Mouse (Mus musculus): Measurements from ENCODE around the gene Bcl10. TPM values are rescaled to one million over a fixed set of nuclear protein-coding genes. Genes with fewer than 3 reads are reported as not detected.
"Not testable (repeated sequence)": the region's sequence is repeated elsewhere in the genome, so short reads cannot be mapped to it uniquely, and the experiment has no call there.

Gene Bcl10
- polyA plus RNA-seq (2016; fragmentation: Nextera tagmentation; extraction: Ambion mirVana), result 41.4 and 44.1 TPM in 2 replicates

- H3K27ac ChIP-seq (replicated peaks), result peak within 1 kb of the TSS; percentile 94
- H3K4me1 ChIP-seq, result peaks cover 25% of the 10 kb centered on the region
- H3K36me3 ChIP-seq (replicated peaks), result 0 out of 2 replicates have a peak, but pooled peaks cover under 1% of the 10 kb centered on the region
- no peaks in the 10 kb centered on the region for H3K27me3 ChIP-seq (replicated peaks; ENCODE audit: low read depth, poor library complexity, severe bottlenecking)
- WGBS, result 29% methylated on average over 11 of the region's 11 CpGs
- DNase-seq (ENCODE audit: low spot score), result no peak
- H3K4me3 ChIP-seq, result peak within 1 kb of the TSS; percentile 93
- H3K9me3 ChIP-seq, result no peaks in the 10 kb centered on the region
Observed at GRCm38 (mm10) chr3:145922019-145922854, at the start of gene Bcl10. Gene Bcl10 (plus strand): TSS chr3:145922804.

GRCm38 (mm10) chr3:145873271-145873670 is 49.3 kb upstream of the Bcl10 start:
- Histone ChIP-seq H3K36me3 (replicated peaks) (no peaks in the 10 kb centered on the region), H3K4me1 (0 out of 2 replicates have a peak, but pooled peaks cover 3% of the 10 kb centered on the region), H3K27ac (replicated peaks) (no peak overlapping the region), H3K4me3 (no peak overlapping the region), H3K27me3 (replicated peaks; ENCODE audit: low read depth, poor library complexity, severe bottlenecking) (no peaks in the 10 kb centered on the region), H3K9me3 (no peaks in the 10 kb centered on the region)
- WGBS, result 93% methylated on average over 1 of the region's 1 CpGs
- DNase-seq (ENCODE audit: low spot score), result no peak

- no peaks in the 10 kb centered on the region for H3K27me3 ChIP-seq (replicated peaks; ENCODE audit: low read depth, poor library complexity, severe bottlenecking)
- WGBS, result 89% methylated on average over 4 of the region's 4 CpGs
- no peaks in the 10 kb centered on the region for H3K9me3 ChIP-seq
- no peak overlapping the region for H3K27ac ChIP-seq (replicated peaks)
- no peak for DNase-seq (ENCODE audit: low spot score)
- H3K36me3 ChIP-seq (replicated peaks), result no peaks in the 10 kb centered on the region
- H3K4me3 ChIP-seq, result no peak overlapping the region
- 0 out of 2 replicates have a peak, but pooled peaks cover 3% of the 10 kb centered on the region for H3K4me1 ChIP-seq
Observed at GRCm38 (mm10) chr3:145874126-145874525, 48.5 kb upstream of the Bcl10 start.

GRCm38 (mm10) chr3:145876120-145876519 is 46.5 kb upstream of the Bcl10 start:
- DNase-seq (ENCODE audit: low spot score), result no peak
- Histone ChIP-seq H3K4me3 (no peak overlapping the region), H3K9me3 (no peaks in the 10 kb centered on the region), H3K27me3 (replicated peaks; ENCODE audit: low read depth, poor library complexity, severe bottlenecking) (no peaks in the 10 kb centered on the region), H3K27ac (replicated peaks) (no peak overlapping the region), H3K36me3 (replicated peaks) (no peaks in the 10 kb centered on the region), H3K4me1 (0 out of 2 replicates have a peak, but pooled peaks cover 3% of the 10 kb centered on the region)
- WGBS, result 91% methylated on average over 11 of the region's 11 CpGs

GRCm38 (mm10) chr3:145878867-145879266 is 43.7 kb upstream of the Bcl10 start:
- peaks cover 15% of the 10 kb centered on the region; the same call in 1 of the 2 replicates for H3K4me1 ChIP-seq
- not testable (repeated sequence) for H3K27me3 ChIP-seq (replicated peaks; ENCODE audit: low read depth, poor library complexity, severe bottlenecking); DNase-seq (ENCODE audit: low spot score); H3K4me3 ChIP-seq; H3K36me3 ChIP-seq (replicated peaks); H3K27ac ChIP-seq (replicated peaks); H3K9me3 ChIP-seq
- WGBS, result 92% methylated on average over 14 of the region's 14 CpGs

GRCm38 (mm10) chr3:145880335-145880734 is 42.3 kb upstream of the Bcl10 start:
- peaks cover 17% of the 10 kb centered on the region for H3K4me1 ChIP-seq
- H3K4me3 ChIP-seq, result no peak overlapping the region
- no peaks in the 10 kb centered on the region for H3K36me3 ChIP-seq (replicated peaks)
- 87% methylated on average over 1 of the region's 1 CpGs for WGBS
- H3K9me3 ChIP-seq, result no peaks in the 10 kb centered on the region
- no peak overlapping the region for H3K27ac ChIP-seq (replicated peaks)
- no peak for DNase-seq (ENCODE audit: low spot score)
- no peaks in the 10 kb centered on the region for H3K27me3 ChIP-seq (replicated peaks; ENCODE audit: low read depth, poor library complexity, severe bottlenecking)

GRCm38 (mm10) chr3:145882076-145882874 is 40.3 kb upstream of the Bcl10 start:
- Histone ChIP-seq H3K36me3 (replicated peaks) (no peaks in the 10 kb centered on the region), H3K4me1 (peaks cover 27% of the 10 kb centered on the region), H3K9me3 (no peaks in the 10 kb centered on the region), H3K4me3 (no peak overlapping the region), H3K27me3 (replicated peaks; ENCODE audit: low read depth, poor library complexity, severe bottlenecking) (no peaks in the 10 kb centered on the region), H3K27ac (replicated peaks) (no peak overlapping the region)
- no peak for DNase-seq (ENCODE audit: low spot score)
- 86% methylated on average over 15 of the region's 15 CpGs for WGBS

GRCm38 (mm10) chr3:145883233-145883632 is 39.4 kb upstream of the Bcl10 start:
- H3K4me1 ChIP-seq, result peaks cover 27% of the 10 kb centered on the region
- H3K4me3 ChIP-seq, result no peak overlapping the region
- no peak for DNase-seq (ENCODE audit: low spot score)
- 64% methylated on average over 2 of the region's 2 CpGs for WGBS
- no peaks in the 10 kb centered on the region for H3K27me3 ChIP-seq (replicated peaks; ENCODE audit: low read depth, poor library complexity, severe bottlenecking)
- H3K36me3 ChIP-seq (replicated peaks), result no peaks in the 10 kb centered on the region
- H3K27ac ChIP-seq (replicated peaks), result 0 out of 2 replicates have a peak overlapping the region, but pooled peaks have one; percentile 10
- H3K9me3 ChIP-seq, result no peaks in the 10 kb centered on the region

- H3K27ac ChIP-seq (replicated peaks), result peak overlapping the region; percentile 69; the same call in 1 of the 2 replicates
- no peaks in the 10 kb centered on the region for H3K27me3 ChIP-seq (replicated peaks; ENCODE audit: low read depth, poor library complexity, severe bottlenecking)
- WGBS, result 76% methylated on average over 4 of the region's 4 CpGs
- DNase-seq (ENCODE audit: low spot score), result no peak
- H3K9me3 ChIP-seq, result no peaks in the 10 kb centered on the region
- H3K4me3 ChIP-seq, result no peak overlapping the region
- 0 out of 2 replicates have a peak, but pooled peaks cover 3% of the 10 kb centered on the region for H3K36me3 ChIP-seq (replicated peaks)
- peaks cover 27% of the 10 kb centered on the region for H3K4me1 ChIP-seq
Observed at GRCm38 (mm10) chr3:145885376-145885775, 37.2 kb upstream of the Bcl10 start.

GRCm38 (mm10) chr3:145885851-145886464 is 36.6 kb upstream of the Bcl10 start:
- WGBS, result 51% methylated on average over 5 of the region's 5 CpGs
- 0 out of 2 replicates have a peak, but pooled peaks cover 3% of the 10 kb centered on the region for H3K36me3 ChIP-seq (replicated peaks)
- H3K27ac ChIP-seq (replicated peaks), result peak overlapping the region; percentile 69
- H3K4me1 ChIP-seq, result peaks cover 30% of the 10 kb centered on the region
- no peak overlapping the region for H3K4me3 ChIP-seq
- H3K9me3 ChIP-seq, result no peaks in the 10 kb centered on the region
- no peaks in the 10 kb centered on the region for H3K27me3 ChIP-seq (replicated peaks; ENCODE audit: low read depth, poor library complexity, severe bottlenecking)
- DNase-seq (ENCODE audit: low spot score), result no peak

- Histone ChIP-seq H3K36me3 (replicated peaks) (0 out of 2 replicates have a peak, but pooled peaks cover 3% of the 10 kb centered on the region), H3K9me3 (no peaks in the 10 kb centered on the region), H3K4me3 (no peak overlapping the region), H3K27ac (replicated peaks) (no peak overlapping the region), H3K4me1 (peaks cover 21% of the 10 kb centered on the region), H3K27me3 (replicated peaks; ENCODE audit: low read depth, poor library complexity, severe bottlenecking) (no peaks in the 10 kb centered on the region)
- DNase-seq (ENCODE audit: low spot score), result no peak
- WGBS, result 83% methylated on average over 6 of the region's 6 CpGs
Observed at GRCm38 (mm10) chr3:145887430-145887971, 35.1 kb upstream of the Bcl10 start.

All from embryonic facial prominence, embryonic 10.5 days (tissue).